Mouse (Mus musculus): Measurements from ENCODE around the gene Vegfb. TPM values are rescaled to one million over a fixed set of nuclear protein-coding genes. Genes with fewer than 3 reads are reported as not detected.

Gene Vegfb
- total RNA-seq, 4 experiments from 2014 or later = 98.9 to 107 (median 104) TPM

- no peak for DNase-seq (ENCODE audit: low spot score in 2 of 2)
These were observed 15.1 kb downstream of the Vegfb start for GRCm38 (mm10) chr19:6972247-6972917.

DNA sequence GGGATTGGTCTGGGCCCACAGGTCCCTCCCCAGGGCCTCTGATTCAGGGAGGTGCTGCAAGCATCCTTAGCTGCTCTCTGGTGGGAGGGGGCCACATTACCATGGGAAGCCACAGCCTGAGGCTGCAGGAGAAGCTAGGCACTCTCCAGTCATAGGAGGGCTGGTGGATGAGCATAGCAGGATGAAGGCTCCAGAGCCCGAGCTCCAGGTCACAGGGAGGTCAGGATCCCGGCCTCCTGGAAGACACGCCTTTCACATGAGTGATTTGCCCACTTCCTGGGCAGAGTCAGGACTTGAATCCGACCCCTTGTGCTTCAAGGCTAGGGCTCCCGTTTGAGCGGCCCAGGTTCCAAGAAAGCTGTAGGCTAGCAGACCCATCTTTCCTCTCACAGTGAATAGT, 15.8 kb downstream of the Vegfb start:
- DNase-seq (ENCODE audit: low spot score in 2 of 2) = no peak

GRCm38 (mm10) chr19:6970460-6971085, 16.9 kb downstream of the Vegfb start:
- DNase-seq (ENCODE audit: low spot score in 2 of 2) = no peak

- DNase-seq (ENCODE audit: low spot score in 2 of 2) = no peak
These were observed 17.6 kb downstream of the Vegfb start for GRCm38 (mm10) chr19:6969665-6970381.

- DNase-seq (ENCODE audit: low spot score in 2 of 2) = no peak
These were observed 18.2 kb downstream of the Vegfb start for GRCm38 (mm10) chr19:6969291-6969664.

DNA sequence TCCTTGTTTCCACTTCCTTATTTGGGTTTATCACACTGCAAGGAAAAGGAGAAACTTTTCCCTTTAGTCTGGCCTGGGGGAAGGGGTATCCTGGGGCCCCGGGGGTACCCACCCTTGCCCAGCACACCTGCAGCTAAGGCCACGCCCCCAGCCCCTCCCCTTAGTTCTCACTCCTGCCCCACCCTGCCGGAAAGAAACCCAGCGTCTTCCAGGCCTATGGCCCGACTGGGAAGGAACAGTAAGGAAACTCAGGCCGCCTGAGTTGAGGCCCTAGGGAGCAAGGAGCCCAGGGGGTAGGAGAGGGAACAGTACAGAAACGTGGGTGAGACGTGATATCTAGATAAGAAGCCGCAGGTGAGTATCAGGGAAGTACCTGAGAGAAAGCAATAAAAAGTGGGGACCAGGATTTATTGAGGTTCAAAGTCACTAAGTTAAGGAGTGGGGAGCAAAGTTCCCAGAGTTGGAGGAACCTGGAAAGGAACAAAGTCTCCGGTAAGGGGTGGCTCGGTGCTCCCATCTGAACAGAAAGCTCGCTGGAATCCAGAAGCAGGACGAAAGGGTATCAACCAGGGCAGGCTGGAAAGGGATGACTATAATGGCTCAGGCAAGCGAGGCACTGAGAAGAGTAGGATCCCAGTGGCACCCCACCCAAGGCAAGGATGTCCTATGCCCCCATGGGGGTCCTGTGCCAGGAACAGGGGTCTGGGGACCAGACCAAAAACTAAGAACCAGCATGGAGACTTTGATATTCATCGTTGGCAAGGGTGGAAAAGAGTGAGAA, 18.8 kb downstream of the Vegfb start:
- no peak for DNase-seq (ENCODE audit: low spot score in 2 of 2)

- DNase-seq (ENCODE audit: low spot score in 2 of 2) = no peak
These were observed 31.0 kb downstream of the Vegfb start for GRCm38 (mm10) chr19:6956461-6956860.

GRCm38 (mm10) chr19:6955424-6955823, 32.0 kb downstream of the Vegfb start:
- DNase-seq (ENCODE audit: low spot score in 2 of 2) = no peak

- DNase-seq (ENCODE audit: low spot score in 2 of 2) = no peak
These were observed 33.4 kb downstream of the Vegfb start for GRCm38 (mm10) chr19:6954046-6954445.

DNA sequence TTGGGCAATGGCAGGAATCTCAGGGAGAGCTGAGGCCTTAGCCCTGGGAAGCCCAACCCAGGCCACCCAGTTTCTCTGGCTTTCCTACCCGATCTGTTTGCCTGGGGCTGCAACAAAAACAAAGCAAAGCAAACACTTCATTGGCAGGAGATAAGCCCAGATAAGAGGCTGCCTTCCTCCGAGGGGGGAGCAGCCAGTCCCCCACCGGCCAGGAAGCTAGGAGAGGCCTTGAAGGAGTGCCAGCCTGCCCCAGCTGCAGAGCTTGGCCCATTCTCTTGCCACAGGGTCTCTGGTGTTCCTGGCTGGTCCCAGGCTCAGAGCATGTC, 34.8 kb downstream of the Vegfb start:
- no peak for DNase-seq (ENCODE audit: low spot score in 2 of 2)

DNA sequence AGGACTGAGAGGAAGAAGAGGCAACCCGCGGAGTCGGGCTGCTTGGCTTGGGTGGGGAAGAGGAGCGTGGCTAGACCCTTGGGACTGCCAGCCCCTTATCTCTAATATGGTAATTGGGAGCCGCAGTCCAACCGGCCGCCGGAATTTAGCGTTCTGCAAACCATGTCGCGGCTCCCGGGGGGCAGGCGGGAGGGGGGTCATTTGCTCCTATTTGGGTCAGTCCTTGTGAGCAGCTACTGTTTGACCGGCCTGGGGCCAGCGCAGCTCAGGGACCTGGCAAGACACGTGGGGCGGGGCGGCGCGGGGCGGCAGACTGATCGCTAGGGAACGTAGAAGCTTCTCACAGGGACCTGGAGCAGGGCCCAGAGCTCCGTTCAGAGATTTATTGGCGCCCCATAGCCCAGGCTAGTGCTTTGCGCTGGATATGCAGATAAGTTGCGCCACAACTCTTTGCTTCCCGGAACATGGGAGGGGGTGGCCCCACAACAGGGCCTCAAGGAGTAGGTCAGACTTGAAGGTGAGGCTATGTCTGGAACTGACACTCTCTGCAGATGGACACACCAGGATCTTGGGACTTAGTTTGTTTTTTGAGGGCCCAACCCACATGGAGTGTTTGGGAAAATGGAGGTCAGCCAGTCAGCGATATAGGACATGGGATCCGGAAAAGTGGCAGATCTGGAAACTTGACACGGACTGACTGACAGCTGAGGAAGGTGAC, 35.3 kb downstream of the Vegfb start:
- DNase-seq (ENCODE audit: low spot score in 2 of 2) = peak in 1 of 2 experiments; percentile 82

GRCm38 (mm10) chr19:6951381-6951968, 36.0 kb downstream of the Vegfb start:
- DNase-seq (ENCODE audit: low spot score in 2 of 2) = peak; percentile 86 to 94

- DNase-seq (ENCODE audit: low spot score in 2 of 2) = peak in 1 of 2 experiments; percentile 51
These were observed 36.8 kb downstream of the Vegfb start for GRCm38 (mm10) chr19:6950613-6951153.

GRCm38 (mm10) chr19:6949951-6950350, 37.5 kb downstream of the Vegfb start:
- DNase-seq (ENCODE audit: low spot score in 2 of 2) = no peak

- no peak for DNase-seq (ENCODE audit: low spot score in 2 of 2)
These were observed 37.9 kb downstream of the Vegfb start for GRCm38 (mm10) chr19:6949532-6949931.

DNA sequence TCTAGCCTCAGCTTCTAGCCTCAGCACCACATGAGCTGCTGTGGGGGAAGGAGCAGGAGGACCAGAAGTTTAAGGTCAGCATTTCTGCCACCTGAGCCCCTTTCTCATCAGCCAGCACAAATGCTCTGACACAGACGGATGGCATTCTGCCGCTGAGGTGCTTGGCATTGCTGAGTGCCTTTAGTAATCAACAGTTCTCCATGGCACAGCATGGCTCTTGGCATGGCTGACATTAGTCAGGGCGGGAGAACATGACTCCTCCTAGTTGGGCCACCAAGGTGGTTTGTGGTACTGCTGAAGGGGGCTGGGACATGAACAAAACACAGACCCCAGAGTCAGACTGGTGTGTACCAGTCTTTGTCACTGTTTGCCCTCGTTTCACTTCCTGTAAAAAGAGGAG, 39.3 kb downstream of the Vegfb start:
- no peak for DNase-seq (ENCODE audit: low spot score in 2 of 2)

GRCm38 (mm10) chr19:6947742-6948141, 39.7 kb downstream of the Vegfb start:
- no peak for DNase-seq (ENCODE audit: low spot score in 2 of 2)

DNA sequence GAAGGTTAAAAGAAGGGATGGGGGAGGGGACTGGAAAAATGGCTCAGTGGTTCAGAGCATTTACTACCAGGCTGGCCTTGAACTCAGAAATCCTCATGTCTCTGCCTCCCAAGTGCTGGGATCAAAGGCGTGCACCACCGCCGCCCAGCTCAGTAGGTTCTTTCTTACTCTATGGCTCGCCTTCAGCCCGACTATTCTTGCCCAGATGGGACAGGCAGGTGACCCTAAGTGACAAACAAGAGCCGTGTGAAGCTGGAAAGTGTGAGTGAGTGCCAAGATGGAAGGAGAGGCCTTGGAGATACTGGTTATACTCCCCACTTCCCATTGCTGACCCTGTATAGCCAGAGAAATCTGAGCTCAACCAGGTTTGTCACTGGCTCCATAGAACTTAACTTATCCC, 43.7 kb downstream of the Vegfb start:
- DNase-seq (ENCODE audit: low spot score in 2 of 2) = no peak

DNA sequence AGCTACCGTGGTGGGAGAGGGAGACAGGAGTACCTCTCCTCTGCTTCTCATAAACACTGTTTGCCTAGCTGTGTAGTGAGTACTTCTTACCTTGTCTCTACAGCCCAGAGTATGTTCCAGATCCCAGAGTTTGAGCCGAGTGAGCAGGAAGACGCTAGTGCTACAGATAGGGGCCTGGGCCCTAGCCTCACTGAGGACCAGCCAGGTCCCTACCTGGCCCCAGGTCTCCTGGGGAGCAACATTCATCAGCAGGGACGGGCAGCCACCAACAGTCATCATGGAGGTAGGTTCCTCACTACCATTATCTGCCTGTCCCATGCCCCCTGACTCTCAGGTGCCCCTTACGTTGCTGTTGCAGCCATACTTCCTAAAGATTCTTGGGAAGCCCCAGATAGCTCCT, 44.7 kb downstream of the Vegfb start:
- DNase-seq (ENCODE audit: low spot score in 2 of 2) = no peak

DNA sequence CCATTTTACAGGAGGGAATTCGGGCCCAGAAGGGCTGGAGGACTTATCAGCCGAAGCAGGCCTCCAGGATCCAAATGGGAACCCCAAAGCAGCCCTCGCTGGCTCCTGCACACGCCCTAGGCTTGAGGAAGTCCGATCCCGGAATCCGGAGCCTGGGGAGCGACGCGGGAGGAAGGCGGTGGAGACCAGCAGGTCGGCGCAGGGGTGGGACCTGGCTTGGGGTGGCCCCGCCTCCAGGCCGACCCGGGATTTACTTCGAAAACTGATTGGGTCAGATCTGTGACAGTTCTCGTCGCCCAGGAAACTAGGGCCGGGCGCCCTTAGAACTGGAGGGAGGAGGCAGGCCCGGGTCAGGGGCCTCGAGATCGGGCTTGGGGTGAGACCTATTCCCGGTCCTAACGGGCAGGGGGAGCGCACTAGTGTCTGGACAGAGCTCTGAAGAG, 45.2 kb downstream of the Vegfb start, which contains the start of gene Gpr137:
Gene Gpr137, minus strand, starts transcription at position 232 of the 443 bp plus-strand sequence.
- peak; percentile 85 to 94 for DNase-seq (ENCODE audit: low spot score in 2 of 2)

Data from left cerebral cortex, adult 8-10 months (tissue).